Mouse (Mus musculus): ENCODE results near the gene Grid1.

DNA sequence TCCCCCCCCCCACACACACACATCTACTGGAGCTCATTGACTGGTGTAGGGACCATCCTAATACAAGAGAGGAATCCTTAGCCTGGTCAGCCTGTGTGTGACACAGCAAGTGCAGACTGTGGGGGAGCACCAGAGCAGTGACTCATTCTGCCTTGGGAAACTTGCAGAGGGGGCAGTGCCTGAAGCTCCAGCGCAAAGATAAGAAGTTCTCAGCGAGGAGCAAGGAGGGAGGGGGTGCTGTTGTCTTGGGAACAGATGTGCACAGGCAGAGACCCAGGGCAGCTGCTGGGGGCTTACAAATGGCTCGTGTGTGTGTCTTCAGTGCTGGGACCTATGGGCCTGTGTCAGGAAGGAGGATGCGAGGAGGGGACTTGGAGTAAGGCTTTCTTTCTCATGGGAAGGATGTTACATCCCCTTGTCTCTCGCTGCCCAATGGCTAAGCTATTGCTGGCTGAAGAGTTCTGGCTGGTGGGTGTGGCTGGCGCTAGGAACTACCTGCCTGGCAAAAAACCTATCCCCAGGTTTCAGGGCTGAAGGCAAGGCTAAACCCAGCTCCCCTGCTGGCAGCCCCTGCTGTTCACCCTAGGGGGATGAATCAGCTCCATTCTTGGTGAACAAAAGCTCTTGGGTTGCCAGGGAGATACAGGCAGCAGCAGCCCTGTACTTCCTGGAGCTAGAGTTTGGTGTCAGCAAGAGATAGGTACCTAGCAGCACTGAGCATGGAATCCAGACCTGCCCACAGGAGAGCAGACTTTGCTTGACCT lies 72.0 kb downstream of the Grid1 start:
- TF ChIP-seq CTCF (conservative IDR thresholded peaks at IDR 0.05; ENCODE audit: insufficient read depth, insufficient read length, low read depth, low read length), result no peak
- TF ChIP-seq POLR2A (IDR thresholded peaks at IDR 0.05; ENCODE audit: low read depth, low read length), result no peak

Data from kidney, adult 2 months (tissue).